Mouse (Mus musculus): ENCODE results near the gene Orm2. TPM values are rescaled to one million over a fixed set of nuclear protein-coding genes. Genes with fewer than 3 reads are reported as not detected.

Gene Orm2
- polyA plus RNA-seq, 1 experiment from 2014 or later = not detected

DNA sequence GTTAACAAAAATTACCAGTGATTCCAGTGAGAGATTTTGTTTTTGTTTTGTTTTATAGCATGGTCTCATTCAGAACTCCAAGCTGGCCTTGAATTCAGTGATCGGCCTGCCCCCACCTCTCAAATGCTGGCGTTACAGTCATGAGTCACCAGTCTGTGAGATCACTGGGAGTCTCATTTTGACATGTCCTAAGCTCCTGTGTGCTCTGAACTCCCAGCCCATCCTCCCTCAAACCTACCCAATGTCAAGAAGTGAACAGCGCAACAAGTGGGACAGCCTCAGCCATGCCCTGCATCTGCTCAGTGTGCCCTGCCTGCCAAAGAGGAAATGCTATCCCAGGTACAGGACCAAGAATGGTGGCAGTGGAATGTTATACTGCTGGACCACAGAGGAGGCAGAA, 23.0 kb downstream of the Orm2 start:
- ATAC-seq (replicated peaks; ENCODE audit: low FRiP score) = no peak
- Histone ChIP-seq H3K36me3 (ENCODE audit: control insufficient read depth, insufficient read depth, low read length) (peaks cover 13% of the 10 kb centered on the region), H3K4me3 (ENCODE audit: low read depth, low read length) (no peak overlapping the region), H3K9ac (ENCODE audit: low read depth, low read length) (no peak overlapping the region), H3K4me1 (replicated peaks; ENCODE audit: control insufficient read depth, insufficient read depth, low read length) (peaks cover 20% of the 10 kb centered on the region), H3K27me3 (replicated peaks; ENCODE audit: control insufficient read depth, insufficient read depth, low read length) (no peaks in the 10 kb centered on the region), H3K27ac (ENCODE audit: low read depth, low read length) (no peak overlapping the region), H3K9me3 (ENCODE audit: control insufficient read depth, low read length) (no peaks in the 10 kb centered on the region), H3K4me2 (no peak overlapping the region)
- WGBS = 83% methylated on average over 3 of the region's 3 CpGs
- DNase-seq (ENCODE audit: low spot score) = no peak

DNA sequence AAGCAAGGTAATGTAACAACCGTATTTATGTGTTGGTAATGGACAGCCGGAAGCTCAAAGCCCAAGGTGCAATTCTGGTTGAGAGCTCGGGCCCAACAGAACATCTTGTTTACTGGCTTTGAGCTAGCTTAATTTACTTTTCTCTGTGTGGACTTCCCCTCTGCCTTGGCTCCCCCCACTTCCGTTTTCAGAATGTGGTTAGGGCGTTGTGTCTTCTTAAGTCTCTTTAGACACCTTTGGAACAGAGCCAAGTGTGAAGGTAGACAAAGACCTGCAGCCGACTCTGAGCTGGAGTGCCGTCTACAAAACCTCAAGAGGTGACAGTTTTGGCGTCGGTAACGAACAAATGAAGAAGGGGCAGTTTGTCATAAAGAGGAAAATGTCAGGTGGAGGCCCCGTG, 23.5 kb downstream of the Orm2 start:
- H3K27ac ChIP-seq (ENCODE audit: low read depth, low read length) = no peak overlapping the region
- no peak overlapping the region for H3K9ac ChIP-seq (ENCODE audit: low read depth, low read length)

DNA sequence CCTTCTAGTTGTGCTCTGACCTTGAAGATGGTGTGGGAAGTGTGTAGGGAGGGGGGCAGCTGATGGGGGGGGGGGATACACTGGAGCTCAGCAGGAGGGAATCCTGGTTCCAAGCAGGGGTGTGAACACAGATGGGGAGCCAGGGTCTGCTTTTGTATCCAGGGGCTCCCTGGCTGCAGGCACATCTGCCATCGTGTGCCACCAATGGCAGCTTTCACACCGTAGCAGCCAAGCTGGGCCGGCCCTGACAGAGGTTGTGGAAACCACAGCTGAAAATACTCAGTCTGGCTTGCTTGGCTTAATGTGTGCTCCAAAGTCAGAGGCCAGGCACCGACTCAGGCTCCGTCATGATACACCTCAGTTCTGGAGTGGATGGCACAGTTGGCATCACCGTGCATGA, 25.8 kb downstream of the Orm2 start:
- ATAC-seq (replicated peaks; ENCODE audit: low FRiP score) (no peak), DNase-seq (ENCODE audit: low spot score) (no peak)
- Histone ChIP-seq H3K4me3 (ENCODE audit: low read depth, low read length) (no peak overlapping the region), H3K27me3 (replicated peaks; ENCODE audit: control insufficient read depth, insufficient read depth, low read length) (no peaks in the 10 kb centered on the region), H3K9ac (ENCODE audit: low read depth, low read length) (no peak overlapping the region), H3K9me3 (ENCODE audit: control insufficient read depth, low read length) (no peaks in the 10 kb centered on the region), H3K36me3 (ENCODE audit: control insufficient read depth, insufficient read depth, low read length) (peaks cover 3% of the 10 kb centered on the region; the same call in 1 of the 2 replicates), H3K4me2 (no peak overlapping the region), H3K27ac (ENCODE audit: low read depth, low read length) (no peak overlapping the region), H3K4me1 (replicated peaks; ENCODE audit: control insufficient read depth, insufficient read depth, low read length) (peaks cover 17% of the 10 kb centered on the region)
- 86% methylated on average over 6 of the region's 6 CpGs for WGBS

More for the DNA sequence above, 23.5 kb downstream of the Orm2 start:
- no peak overlapping the region for H3K4me3 ChIP-seq (ENCODE audit: low read depth, low read length)
- H3K9me3 ChIP-seq (ENCODE audit: control insufficient read depth, low read length) = no peaks in the 10 kb centered on the region
- H3K4me1 ChIP-seq (replicated peaks; ENCODE audit: control insufficient read depth, insufficient read depth, low read length) = peaks cover 21% of the 10 kb centered on the region
- H3K36me3 ChIP-seq (ENCODE audit: control insufficient read depth, insufficient read depth, low read length) = peaks cover 9% of the 10 kb centered on the region
- WGBS = 65% methylated on average over 11 of the region's 11 CpGs
- no peak overlapping the region for H3K4me2 ChIP-seq
- H3K27me3 ChIP-seq (replicated peaks; ENCODE audit: control insufficient read depth, insufficient read depth, low read length) = no peaks in the 10 kb centered on the region
- ATAC-seq (replicated peaks; ENCODE audit: low FRiP score) = no peak
- DNase-seq (ENCODE audit: low spot score) = no peak

GRCm38 (mm10) chr4:63389121-63389886, 27.1 kb downstream of the Orm2 start:
- 54% methylated on average over 8 of the region's 8 CpGs for WGBS
- DNase-seq (ENCODE audit: low spot score) = no peak
- H3K9ac ChIP-seq (ENCODE audit: low read depth, low read length) = no peak overlapping the region
- H3K36me3 ChIP-seq (ENCODE audit: control insufficient read depth, insufficient read depth, low read length) = peaks cover 3% of the 10 kb centered on the region; the same call in 1 of the 2 replicates
- H3K27ac ChIP-seq (ENCODE audit: low read depth, low read length) = no peak overlapping the region
- no peak overlapping the region for H3K4me2 ChIP-seq
- no peaks in the 10 kb centered on the region for H3K9me3 ChIP-seq (ENCODE audit: control insufficient read depth, low read length)
- no peak overlapping the region for H3K4me3 ChIP-seq (ENCODE audit: low read depth, low read length)
- ATAC-seq (replicated peaks; ENCODE audit: low FRiP score) = peak; percentile 20; the same call in 1 of the 2 replicates
- peaks cover 8% of the 10 kb centered on the region for H3K4me1 ChIP-seq (replicated peaks; ENCODE audit: control insufficient read depth, insufficient read depth, low read length)
- H3K27me3 ChIP-seq (replicated peaks; ENCODE audit: control insufficient read depth, insufficient read depth, low read length) = no peaks in the 10 kb centered on the region

- Histone ChIP-seq H3K27ac (ENCODE audit: low read depth, low read length) (no peak overlapping the region), H3K9me3 (ENCODE audit: control insufficient read depth, low read length) (no peaks in the 10 kb centered on the region), H3K4me1 (replicated peaks; ENCODE audit: control insufficient read depth, insufficient read depth, low read length) (peaks cover 8% of the 10 kb centered on the region), H3K4me3 (ENCODE audit: low read depth, low read length) (no peak overlapping the region), H3K4me2 (no peak overlapping the region), H3K27me3 (replicated peaks; ENCODE audit: control insufficient read depth, insufficient read depth, low read length) (no peaks in the 10 kb centered on the region), H3K9ac (ENCODE audit: low read depth, low read length) (no peak overlapping the region), H3K36me3 (ENCODE audit: control insufficient read depth, insufficient read depth, low read length) (peaks cover 3% of the 10 kb centered on the region; the same call in 1 of the 2 replicates)
- ATAC-seq (replicated peaks; ENCODE audit: low FRiP score) (peak; percentile 50), DNase-seq (ENCODE audit: low spot score) (no peak)
- WGBS = 61% methylated on average over 11 of the region's 11 CpGs
These were observed 27.8 kb downstream of the Orm2 start for GRCm38 (mm10) chr4:63389887-63390528.

GRCm38 (mm10) chr4:63391322-63391721, 29.1 kb downstream of the Orm2 start:
- 71% methylated on average over 6 of the region's 6 CpGs for WGBS
- Histone ChIP-seq H3K4me1 (replicated peaks; ENCODE audit: control insufficient read depth, insufficient read depth, low read length) (peaks cover 8% of the 10 kb centered on the region), H3K9me3 (ENCODE audit: control insufficient read depth, low read length) (no peaks in the 10 kb centered on the region), H3K27me3 (replicated peaks; ENCODE audit: control insufficient read depth, insufficient read depth, low read length) (no peaks in the 10 kb centered on the region), H3K27ac (ENCODE audit: low read depth, low read length) (no peak overlapping the region), H3K4me2 (no peak overlapping the region), H3K36me3 (ENCODE audit: control insufficient read depth, insufficient read depth, low read length) (peaks cover 4% of the 10 kb centered on the region; the same call in 1 of the 2 replicates), H3K9ac (ENCODE audit: low read depth, low read length) (no peak overlapping the region), H3K4me3 (ENCODE audit: low read depth, low read length) (no peak overlapping the region)
- no peak for ATAC-seq (replicated peaks; ENCODE audit: low FRiP score)
- no peak for DNase-seq (ENCODE audit: low spot score)

GRCm38 (mm10) chr4:63397981-63398537, 35.8 kb downstream of the Orm2 start:
- H3K27ac ChIP-seq (ENCODE audit: low read depth, low read length) = no peak overlapping the region
- H3K36me3 ChIP-seq (ENCODE audit: control insufficient read depth, insufficient read depth, low read length) = peaks cover 5% of the 10 kb centered on the region; the same call in 1 of the 2 replicates
- no peak overlapping the region for H3K4me2 ChIP-seq
- no peak for DNase-seq (ENCODE audit: low spot score)
- peaks cover 35% of the 10 kb centered on the region for H3K4me1 ChIP-seq (replicated peaks; ENCODE audit: control insufficient read depth, insufficient read depth, low read length)
- no peak for ATAC-seq (replicated peaks; ENCODE audit: low FRiP score)
- H3K4me3 ChIP-seq (ENCODE audit: low read depth, low read length) = no peak overlapping the region
- 84% methylated on average over 10 of the region's 10 CpGs for WGBS
- H3K9ac ChIP-seq (ENCODE audit: low read depth, low read length) = no peak overlapping the region
- H3K9me3 ChIP-seq (ENCODE audit: control insufficient read depth, low read length) = no peaks in the 10 kb centered on the region
- no peaks in the 10 kb centered on the region for H3K27me3 ChIP-seq (replicated peaks; ENCODE audit: control insufficient read depth, insufficient read depth, low read length)

DNA sequence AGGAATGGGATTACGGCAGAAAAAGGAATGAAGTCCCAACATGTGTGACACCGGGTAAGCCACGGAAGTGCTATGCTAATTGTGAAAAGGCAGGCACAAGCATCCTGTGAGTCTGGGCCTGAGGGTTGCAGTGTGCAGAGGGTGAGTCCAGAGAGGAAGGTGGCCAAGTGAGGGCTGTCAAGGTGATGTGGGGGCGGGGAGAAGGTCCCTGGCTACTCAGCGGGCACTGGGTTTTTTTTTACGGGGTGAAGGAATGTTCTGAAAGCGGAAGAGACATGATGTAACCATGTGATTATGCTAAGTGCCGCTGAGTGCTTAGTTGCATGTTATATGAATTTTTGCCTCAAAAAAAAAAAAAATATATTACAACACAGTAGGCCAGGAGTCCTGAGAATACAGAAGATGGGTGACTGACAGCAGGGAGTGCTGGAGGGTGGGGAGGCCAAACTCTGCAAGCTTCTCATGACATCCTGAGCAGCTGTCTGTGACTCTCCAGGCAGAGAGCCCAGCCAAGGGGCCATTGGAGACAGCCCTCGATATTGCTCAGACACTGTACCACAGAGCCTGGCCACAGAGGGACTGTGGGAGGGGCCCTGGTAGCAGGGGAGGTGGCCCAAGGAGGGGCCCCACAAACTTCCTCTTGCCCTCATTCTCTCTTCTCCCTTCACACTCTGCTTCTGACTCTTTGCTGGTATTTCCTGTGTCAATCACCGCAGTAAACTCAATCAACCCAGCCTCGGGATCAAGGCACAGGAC, 36.8 kb downstream of the Orm2 start:
- no peak for DNase-seq (ENCODE audit: low spot score)
- WGBS = 48% methylated on average over 11 of the region's 11 CpGs
- Histone ChIP-seq H3K4me2 (peak overlapping the region; percentile 37), H3K36me3 (ENCODE audit: control insufficient read depth, insufficient read depth, low read length) (peaks cover 5% of the 10 kb centered on the region; the same call in 1 of the 2 replicates), H3K27ac (ENCODE audit: low read depth, low read length) (peak overlapping the region; percentile 64; the same call in 1 of the 2 replicates), H3K4me3 (ENCODE audit: low read depth, low read length) (no peak overlapping the region), H3K4me1 (replicated peaks; ENCODE audit: control insufficient read depth, insufficient read depth, low read length) (peaks cover 45% of the 10 kb centered on the region), H3K27me3 (replicated peaks; ENCODE audit: control insufficient read depth, insufficient read depth, low read length) (no peaks in the 10 kb centered on the region), H3K9me3 (ENCODE audit: control insufficient read depth, low read length) (no peaks in the 10 kb centered on the region), H3K9ac (ENCODE audit: low read depth, low read length) (peak overlapping the region; percentile 14; the same call in 1 of the 2 replicates)
- peak; percentile 36; the same call in 1 of the 2 replicates for ATAC-seq (replicated peaks; ENCODE audit: low FRiP score)
